Mouse (Mus musculus) spleen, postnatal 10 days (tissue): ENCODE data around the gene Sh3d21.
A peak's percentile ranks its signal among the peaks of the same experiment; 100 is the strongest.
"Not testable (repeated sequence)": the region's sequence is repeated elsewhere in the genome, so short reads cannot be mapped to it uniquely, and the experiment has no call there.

ENCODE experiments used
- DNase-seq, 2 experiments: peaks; one replicate each; pipeline ENCODE4 v3.0.0; 2021 to 2022; ENCODE audit warnings: low spot score in 2 of 2

Sh3d21 gene

GRCm38 (mm10) chr4:126168851-126169250 lies 5.6 kb upstream of the Sh3d21 start:
- DNase-seq: no peak

GRCm38 (mm10) chr4:126166084-126166483 lies 2.8 kb upstream of the Sh3d21 start:
- no peak for DNase-seq

- not testable (repeated sequence) for DNase-seq
Observed at GRCm38 (mm10) chr4:126165092-126165491, 1.8 kb upstream of the Sh3d21 start.

GRCm38 (mm10) chr4:126163685-126164084 lies 394 bp upstream of the Sh3d21 start:
- no peak for DNase-seq

- peak; percentile 58 to 85 for DNase-seq
Observed at GRCm38 (mm10) chr4:126162544-126163066, 686 bp downstream of the Sh3d21 start.

GRCm38 (mm10) chr4:126161986-126162385 lies 1.3 kb downstream of the Sh3d21 start:
- no peak for DNase-seq

GRCm38 (mm10) chr4:126161456-126161855 lies 1.8 kb downstream of the Sh3d21 start:
- no peak for DNase-seq

GRCm38 (mm10) chr4:126160981-126161380 lies 2.3 kb downstream of the Sh3d21 start:
- no peak for DNase-seq

- DNase-seq: no peak
Observed at GRCm38 (mm10) chr4:126159455-126159854, 3.8 kb downstream of the Sh3d21 start.

- DNase-seq: peak in 1 of 2 experiments; percentile 58
Observed at GRCm38 (mm10) chr4:126157562-126157961, 5.7 kb downstream of the Sh3d21 start.

GRCm38 (mm10) chr4:126156617-126157016 lies 6.7 kb downstream of the Sh3d21 start:
- DNase-seq: peak; percentile 41 to 68

- no peak for DNase-seq
Observed at GRCm38 (mm10) chr4:126155869-126156268, 7.4 kb downstream of the Sh3d21 start.

GRCm38 (mm10) chr4:126155183-126155582 lies 8.1 kb downstream of the Sh3d21 start:
- no peak for DNase-seq

- DNase-seq: no peak
Observed at GRCm38 (mm10) chr4:126152864-126153263, 10.4 kb downstream of the Sh3d21 start.

- no peak for DNase-seq
Observed at GRCm38 (mm10) chr4:126151701-126152440, 11.4 kb downstream of the Sh3d21 start.

GRCm38 (mm10) chr4:126150949-126151320 lies 12.4 kb downstream of the Sh3d21 start:
- no peak for DNase-seq

GRCm38 (mm10) chr4:126150297-126150948 lies 12.9 kb downstream of the Sh3d21 start:
- DNase-seq: peak in 1 of 2 experiments; percentile 33

GRCm38 (mm10) chr4:126149798-126150197 lies 13.5 kb downstream of the Sh3d21 start:
- DNase-seq: no peak

- no peak for DNase-seq
Observed at GRCm38 (mm10) chr4:126149041-126149676, 14.1 kb downstream of the Sh3d21 start.

GRCm38 (mm10) chr4:126148161-126148961 lies 14.9 kb downstream of the Sh3d21 start:
- DNase-seq: peak in 1 of 2 experiments; percentile 51

GRCm38 (mm10) chr4:126147533-126148160 lies 15.6 kb downstream of the Sh3d21 start, which contains the start of gene Eva1b:
Eva1b (plus strand) TSS chr4:126147744.
- peak in 1 of 2 experiments; percentile 36 for DNase-seq
